Mouse (Mus musculus) mouse embryonic stem cell (cell line): Measurements from ENCODE around the gene Sh3bgr.

ENCODE experiments used
- in situ Hi-C, 2 experiments: fragments of 300-500 bp; cut with MboI; formaldehyde crosslinking; loops; 1 replicate in 1 of 2; 3 replicates in 1 of 2; pipeline ENCODE4 v1.14.3; 2019 to 2020; ENCODE audit warnings: low sequenced_read_pairs in 2 of 2, low pct_unique_long_range_greater_than_20kb in 1 of 2, mixed read lengths in 1 of 2; ENCODE audit not compliant: unreplicated experiment in 1 of 2

The Sh3bgr gene

DNA sequence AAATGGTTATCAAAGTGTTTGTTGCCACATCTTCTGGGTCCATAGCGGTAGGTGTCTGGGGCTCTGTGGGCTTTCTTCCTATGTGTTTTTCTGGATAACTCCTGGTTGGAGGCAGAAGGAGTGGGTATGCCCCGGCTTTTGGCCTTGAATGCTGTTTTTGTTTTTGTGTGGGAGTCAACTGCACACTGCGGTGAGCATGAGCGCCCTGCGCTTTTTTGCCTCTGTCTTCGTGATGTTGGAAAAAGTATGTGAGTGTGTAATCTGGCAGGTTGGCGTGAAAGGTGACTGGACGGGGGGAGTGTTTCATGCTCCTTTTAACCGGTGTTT is 415 bp downstream of the Sh3bgr start:
- in situ Hi-C loops, result no loop called here

DNA sequence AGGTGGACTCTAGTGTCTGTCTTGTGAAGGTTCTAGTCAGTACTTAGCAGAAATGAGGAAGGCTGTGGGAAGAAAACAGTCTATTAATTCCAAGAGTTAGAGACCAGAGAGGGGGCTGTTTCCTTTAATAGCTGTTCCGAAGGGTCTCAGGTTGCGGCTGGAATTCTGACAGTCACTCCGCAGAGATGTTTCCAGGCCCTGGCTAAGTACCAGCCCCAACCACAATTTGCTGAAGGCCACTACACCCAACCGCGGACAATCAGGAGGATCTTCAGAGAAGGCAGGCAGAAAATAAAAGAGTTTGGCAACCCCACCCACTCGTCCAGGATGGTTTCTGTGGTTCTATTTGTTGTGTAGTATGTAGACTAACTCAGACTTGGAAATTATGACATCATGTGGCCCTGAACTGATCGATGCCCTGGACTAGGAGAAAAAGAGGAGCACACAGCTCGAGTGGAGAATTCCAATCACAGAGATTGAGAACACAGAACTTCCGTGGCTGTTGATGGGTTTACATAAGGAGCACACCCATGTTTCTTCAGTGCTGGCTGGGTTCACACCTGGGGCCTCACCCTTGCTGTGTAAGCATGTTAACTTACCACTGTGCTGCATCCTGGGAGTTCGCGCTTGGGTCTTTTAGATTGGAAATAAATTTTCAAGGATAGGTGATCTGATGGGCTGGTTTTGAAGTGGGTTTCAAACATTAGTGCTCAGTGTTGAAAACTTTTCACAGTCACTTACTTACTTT is 1.4 kb downstream of the Sh3bgr start:
- in situ Hi-C loops, result no loop called here

GRCm38 (mm10) chr16:96209789-96210188 is 9.5 kb downstream of the Sh3bgr start:
- in situ Hi-C loops, result no loop called here

DNA sequence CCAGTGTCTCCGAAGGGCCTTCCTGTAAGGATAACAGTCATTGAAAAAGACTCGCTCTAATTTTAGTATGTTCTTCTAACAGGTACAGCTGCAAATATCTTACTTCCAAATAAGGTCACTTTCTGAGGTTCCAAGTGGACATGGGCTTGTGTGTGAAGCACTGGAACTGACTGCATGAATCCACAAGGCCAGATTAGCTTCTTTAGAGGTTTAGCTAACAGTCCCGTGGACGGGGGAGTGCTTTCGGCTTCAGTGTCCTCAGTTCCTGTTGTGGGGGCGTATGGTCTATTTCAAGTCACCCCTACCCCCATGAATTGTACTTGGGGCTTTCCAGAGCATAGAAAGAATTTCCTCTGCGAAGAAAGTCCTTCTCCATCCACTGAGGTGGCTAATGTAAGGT is 10.6 kb downstream of the Sh3bgr start:
- in situ Hi-C loops, result no loop called here

DNA sequence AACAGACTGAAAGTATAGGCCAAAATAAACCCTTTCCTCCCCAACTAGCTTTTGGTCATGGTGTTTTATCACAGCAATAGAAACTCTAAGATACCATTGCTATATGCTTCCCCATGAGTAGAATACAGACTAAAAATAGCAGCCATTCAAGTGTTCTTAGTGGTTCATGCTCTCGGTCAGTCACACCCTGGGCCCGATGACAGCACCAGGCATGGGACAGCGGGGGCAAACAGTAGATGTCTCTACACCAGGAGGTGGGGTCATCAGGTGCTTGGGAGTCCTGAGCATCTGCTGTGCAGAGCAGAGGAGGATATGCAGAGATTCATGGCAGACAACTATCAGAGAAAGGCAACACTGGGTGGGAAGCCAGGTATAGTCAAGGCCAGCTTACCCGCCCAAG is 12.8 kb downstream of the Sh3bgr start:
- in situ Hi-C loops, result no loop called here

DNA sequence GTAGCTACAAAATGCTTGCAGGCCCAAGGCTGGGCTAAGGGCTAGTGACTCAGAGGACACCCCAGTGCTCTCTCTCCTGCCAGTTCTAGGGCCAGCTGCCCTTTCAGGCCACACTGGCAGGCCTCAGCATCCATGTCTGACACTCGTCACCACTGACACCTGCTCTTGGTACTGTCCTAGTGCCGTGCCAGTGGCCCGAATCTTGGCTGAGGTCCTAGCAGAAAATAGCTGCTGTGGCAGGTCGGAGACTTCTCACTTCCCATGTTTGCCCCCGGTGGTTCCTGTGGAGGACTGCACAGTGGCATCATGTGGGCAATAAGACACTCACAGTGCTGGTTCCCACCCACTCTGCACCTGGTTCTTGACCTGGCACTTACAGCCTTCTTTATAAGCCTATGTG is 21.2 kb downstream of the Sh3bgr start:
- in situ Hi-C loops, result no loop called here

DNA sequence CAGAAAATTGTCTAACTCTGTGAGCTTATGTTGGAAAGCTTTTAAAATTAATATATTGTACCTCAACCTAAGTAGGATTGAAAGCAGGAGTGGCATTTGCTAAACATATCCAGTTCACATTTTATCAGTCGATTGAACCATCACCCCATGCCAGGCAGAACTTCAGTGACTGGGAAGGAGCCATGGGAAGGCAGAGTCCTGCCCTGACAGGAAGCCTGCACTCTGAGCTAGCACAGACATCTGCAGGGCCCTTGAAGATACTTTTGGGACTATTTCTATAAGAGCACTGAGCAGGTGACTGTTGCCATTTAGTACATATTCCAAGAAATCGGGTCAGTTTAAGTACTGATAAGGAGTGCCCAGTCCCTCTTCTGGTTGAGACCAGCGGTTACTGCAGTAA is 21.7 kb downstream of the Sh3bgr start:
- in situ Hi-C loops, result no loop called here

DNA sequence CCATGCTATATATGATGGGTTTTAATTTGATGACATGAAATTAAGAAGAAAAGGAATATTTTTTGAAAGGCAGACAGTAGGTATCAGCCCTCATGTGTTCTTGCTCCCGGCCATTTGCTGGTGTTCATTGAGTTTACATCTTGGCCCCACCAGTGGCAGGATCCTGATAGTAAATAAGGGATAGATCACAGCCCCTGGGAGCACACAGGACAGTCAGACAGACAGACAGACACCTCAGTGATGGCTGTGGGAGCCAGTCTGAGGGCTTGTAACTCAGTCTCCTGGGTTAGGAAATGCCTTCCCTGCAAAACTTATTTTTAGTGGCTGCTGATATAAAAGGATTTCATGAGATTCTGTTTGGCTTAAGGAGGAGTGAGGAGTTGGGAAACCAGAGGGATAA is 22.2 kb downstream of the Sh3bgr start:
- in situ Hi-C loops, result no loop called here

DNA sequence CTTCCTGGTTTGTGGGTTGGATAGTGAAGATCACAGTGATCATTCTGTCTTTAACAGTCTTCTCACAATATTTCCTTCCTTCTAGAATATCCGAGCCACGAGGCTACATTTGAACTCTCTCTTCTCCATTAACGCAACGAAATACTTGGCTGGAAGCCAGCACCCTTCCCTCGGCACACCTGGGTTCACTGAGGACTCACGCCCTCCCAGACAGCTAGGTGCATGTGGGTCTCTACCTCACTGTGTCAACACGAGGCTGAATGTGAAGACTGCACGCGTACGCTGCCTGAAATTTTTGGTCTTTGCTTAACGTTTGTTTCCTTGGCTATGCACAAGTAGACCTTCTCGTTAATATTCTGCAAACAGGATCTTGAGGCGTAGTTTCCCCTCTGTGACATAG is 28.2 kb downstream of the Sh3bgr start:
- in situ Hi-C loops, result loop anchor here (5.0 kb wide), 2 partner anchors 114 to 119 kb away; no protein-coding TSS in a partner anchor

DNA sequence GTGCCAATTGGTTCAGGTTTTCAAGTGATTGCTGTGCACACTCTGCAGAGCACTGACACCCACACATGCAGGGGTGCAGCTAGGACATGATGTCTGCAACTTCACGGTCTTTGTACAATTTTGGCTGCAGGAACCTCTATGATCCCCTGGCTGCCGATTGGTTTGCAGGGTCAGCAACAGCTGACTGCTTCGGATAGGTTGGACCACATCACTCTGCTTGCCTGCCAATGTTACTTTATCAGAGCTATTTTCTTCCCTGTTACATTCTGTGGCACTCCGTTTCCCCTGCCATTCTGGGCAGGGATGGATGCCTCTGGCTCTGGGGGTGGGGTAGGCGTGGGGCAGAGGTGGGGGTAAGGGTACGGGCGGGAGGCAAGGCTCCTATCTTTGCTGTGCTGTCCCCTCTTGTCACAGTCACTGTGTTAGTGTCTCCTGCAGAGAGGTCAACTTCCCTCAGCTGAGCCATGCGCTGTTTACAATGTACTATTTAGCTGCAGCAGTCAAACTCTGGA is 28.9 kb downstream of the Sh3bgr start:
- in situ Hi-C loops, result loop anchor here (5.0 kb wide), 2 partner anchors 113 to 118 kb away; no protein-coding TSS in a partner anchor

GRCm38 (mm10) chr16:96230411-96230810 is 30.2 kb downstream of the Sh3bgr start:
- in situ Hi-C loops, result no loop called here

DNA sequence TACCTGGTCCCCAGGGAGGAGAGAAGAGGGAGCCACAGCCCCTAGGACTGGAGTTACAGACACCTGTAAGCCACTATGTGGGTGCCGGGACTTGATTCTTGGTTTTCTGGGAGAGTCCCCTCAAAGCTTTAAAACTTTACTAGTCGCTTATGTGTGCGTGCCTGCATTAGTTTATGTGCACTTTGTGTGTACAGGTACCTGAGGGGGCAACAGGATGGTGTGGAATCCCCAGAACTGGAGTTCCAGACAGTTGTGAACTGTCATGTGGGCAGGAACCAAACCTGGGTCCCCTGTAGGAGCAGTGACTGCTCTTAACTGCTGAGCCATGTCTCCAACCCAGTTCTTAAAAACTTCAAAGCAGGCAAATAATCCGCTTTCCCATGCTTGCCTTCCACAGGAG is 31.0 kb downstream of the Sh3bgr start:
- in situ Hi-C loops, result no loop called here

DNA sequence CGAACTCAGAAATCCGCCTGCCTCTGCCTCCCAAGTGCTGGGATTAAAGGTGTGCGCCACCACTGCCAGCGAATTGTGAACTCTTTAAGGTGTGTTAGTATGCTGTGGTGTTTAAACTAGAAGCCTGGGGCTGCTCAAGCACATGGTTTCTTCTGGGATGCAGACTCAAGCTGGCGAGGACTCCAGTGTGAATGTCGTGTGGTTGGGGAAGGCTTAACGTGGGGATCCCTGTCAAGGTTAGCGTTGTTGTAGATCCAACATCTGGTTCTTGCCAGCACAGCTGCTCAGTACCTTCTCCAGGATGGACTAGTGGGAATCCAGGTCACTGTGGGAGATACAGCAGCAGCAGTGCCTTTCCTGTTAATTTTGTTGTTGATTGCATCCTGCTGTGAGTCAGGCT is 31.7 kb downstream of the Sh3bgr start:
- in situ Hi-C loops, result no loop called here

DNA sequence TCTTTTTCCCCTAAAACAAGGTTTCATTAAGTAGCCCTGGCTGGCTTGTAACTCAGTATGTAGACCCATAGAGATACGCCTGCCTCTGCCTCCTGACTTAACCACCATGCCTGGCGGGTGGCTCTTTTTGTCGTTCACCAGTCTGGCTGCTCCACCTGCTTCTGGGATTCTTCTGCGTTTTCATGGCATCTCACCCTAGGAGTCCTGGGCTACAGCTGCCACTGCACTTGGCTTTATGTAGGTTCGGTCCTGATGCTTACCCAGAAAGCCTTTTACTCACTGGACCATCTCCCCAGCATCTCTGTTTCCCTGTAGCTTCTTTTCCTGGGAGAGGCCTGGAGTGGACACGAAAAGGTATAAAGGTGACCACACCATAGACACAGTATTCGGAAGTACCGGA is 33.7 kb downstream of the Sh3bgr start:
- in situ Hi-C loops, result no loop called here

DNA sequence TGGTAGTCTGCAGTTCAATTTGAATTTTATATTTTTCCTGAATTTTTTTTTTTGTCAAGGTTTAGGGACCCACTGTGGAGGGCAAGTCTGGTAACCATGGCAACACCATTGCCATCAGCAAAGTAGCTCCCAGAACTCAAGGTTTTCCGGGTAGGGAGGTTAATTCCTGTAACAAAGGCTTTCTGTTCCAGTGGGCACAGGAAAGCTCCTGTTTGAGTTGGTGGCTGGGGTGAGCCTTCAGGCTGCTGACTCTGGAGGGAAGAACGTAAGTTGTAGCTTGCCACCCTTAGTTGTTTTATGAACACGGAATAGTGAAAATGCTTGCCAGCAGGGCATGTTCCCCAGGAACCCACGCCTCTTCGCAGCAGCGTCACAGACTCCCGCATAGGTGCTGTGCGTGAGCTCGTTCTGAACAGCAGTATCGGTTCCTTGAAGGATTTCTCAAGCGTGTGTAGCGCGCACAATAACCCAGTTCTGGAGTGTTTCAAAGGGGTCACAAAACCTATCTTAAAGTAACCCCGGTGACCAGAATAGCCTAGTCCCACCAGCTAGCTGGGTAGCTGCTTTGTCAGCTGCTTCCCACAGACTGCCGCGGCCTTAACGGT is 35.2 kb downstream of the Sh3bgr start, which contains the start of gene B3galt5:
Gene B3galt5, plus strand, starts transcription at position 436 of the 605 bp plus-strand sequence.
- in situ Hi-C loops, result no loop called here

DNA sequence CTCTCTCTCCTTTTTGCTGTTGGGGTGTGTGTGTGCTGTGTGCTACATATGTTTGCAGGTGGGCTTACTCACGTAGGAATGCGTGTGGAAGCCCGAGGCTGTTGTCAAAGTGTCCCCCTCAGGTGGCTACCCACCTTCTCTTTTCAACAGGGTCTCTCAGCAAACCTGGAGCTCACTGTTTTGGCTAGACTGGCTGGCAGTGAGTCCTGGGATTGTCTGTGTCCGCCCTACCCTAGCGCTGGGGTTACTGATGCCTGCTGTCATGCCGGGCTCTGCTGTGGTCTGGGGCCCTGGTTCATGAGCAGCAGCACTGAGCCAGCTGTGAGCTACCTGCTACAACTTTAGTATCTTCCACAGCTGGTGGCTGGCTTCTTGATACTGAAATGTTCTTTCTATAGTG is 44.2 kb downstream of the Sh3bgr start:
- in situ Hi-C loops, result no loop called here

DNA sequence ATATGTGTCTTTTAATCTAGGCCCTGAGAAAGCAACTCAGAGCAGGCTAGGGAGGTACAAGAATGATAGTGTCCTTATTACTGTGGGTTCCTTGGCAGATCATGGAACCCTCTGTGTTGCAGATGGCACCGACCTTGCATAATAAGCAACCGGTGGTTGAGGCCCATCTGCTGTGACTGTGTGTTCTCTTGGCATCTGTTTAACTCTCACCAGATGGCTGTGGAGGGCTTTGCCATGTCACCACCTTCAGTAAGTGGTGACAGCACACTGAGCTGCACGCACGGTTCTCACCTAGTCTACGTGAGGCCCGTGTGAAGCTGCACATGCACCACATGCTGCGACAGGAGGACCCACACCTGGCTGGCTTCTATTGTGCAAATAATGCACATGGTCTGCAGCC is 49.4 kb downstream of the Sh3bgr start:
- in situ Hi-C loops, result no loop called here

DNA sequence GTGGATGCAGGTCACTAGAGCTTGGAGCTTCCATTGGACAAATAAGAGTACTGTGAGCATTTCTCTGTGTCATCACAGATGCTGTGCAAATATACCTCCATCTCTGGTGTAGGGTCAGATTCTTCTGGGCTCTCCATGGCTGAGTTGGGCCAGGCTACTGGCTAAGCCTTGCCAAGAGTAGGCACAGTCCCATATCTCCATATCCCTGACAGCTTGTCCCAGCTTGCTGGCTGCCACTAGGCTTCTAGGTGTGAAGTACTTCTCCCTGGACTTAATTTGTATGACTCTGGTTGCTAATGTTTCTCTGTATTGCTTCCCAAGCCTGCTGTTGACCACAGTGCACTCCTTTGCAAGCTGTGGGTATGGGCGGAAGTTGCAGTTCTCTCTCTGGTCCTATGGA is 51.9 kb downstream of the Sh3bgr start:
- in situ Hi-C loops, result no loop called here

GRCm38 (mm10) chr16:96258429-96258828 is 58.2 kb downstream of the Sh3bgr start:
- in situ Hi-C loops, result no loop called here

DNA sequence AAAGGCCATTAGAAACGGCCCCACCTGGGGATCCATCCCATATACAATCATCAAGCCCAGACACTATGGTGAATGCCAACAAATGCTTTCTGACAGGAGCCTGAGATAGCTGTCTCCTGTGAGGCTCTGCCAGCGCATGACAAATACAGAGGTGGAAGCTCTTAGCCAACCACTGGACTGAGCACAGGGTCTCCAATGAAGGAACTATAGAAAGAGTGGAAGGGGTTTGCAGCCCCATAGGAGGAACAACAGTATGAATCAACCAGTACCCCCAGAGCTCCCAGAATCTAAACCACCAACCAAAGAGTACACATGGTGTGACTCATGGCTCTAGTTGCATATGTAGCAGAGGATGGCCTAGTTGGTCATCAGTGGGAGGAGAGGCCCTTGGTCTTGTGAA is 71.5 kb downstream of the Sh3bgr start:
- in situ Hi-C loops, result no loop called here
